Mouse (Mus musculus): ENCODE results near the gene Herc1. TPM values are rescaled to one million over a fixed set of nuclear protein-coding genes. Genes with fewer than 3 reads are reported as not detected.
A peak's percentile ranks its signal among the peaks of the same experiment; 100 is the strongest.

Herc1 gene
- 12.6 and 12.8 TPM in 2 replicates for polyA plus RNA-seq (2015; fragmentation: Nextera tagmentation; extraction: Ambion mirVana)

- TF ChIP-seq CTCF (IDR thresholded peaks at IDR 0.05; ENCODE audit: low read depth) = no peak
- H3K4me2 ChIP-seq (ENCODE audit: low read length) = peak within 1 kb of the TSS; percentile 77
- H3K36me3 ChIP-seq (ENCODE audit: insufficient read depth, low read length) = no peaks in the 10 kb centered on the region
- H3K27ac ChIP-seq = peak within 1 kb of the TSS; percentile 96
- peak within 1 kb of the TSS; percentile 71 for H3K4me3 ChIP-seq (replicated peaks; ENCODE audit: low read depth, low read length)
- H3K9me3 ChIP-seq (replicated peaks; ENCODE audit: low read length) = no peaks in the 10 kb centered on the region
- peak; percentile 87 for ATAC-seq (replicated peaks; ENCODE audit: low FRiP score, low read depth)
- DNase-seq (ENCODE audit: low spot score) = peak; percentile 98
- H3K27me3 ChIP-seq (ENCODE audit: insufficient read depth, low read length) = no peaks in the 10 kb centered on the region
- peak within 1 kb of the TSS; percentile 94 for H3K9ac ChIP-seq (ENCODE audit: low read depth, low read length)
- H3K4me1 ChIP-seq (replicated peaks; ENCODE audit: insufficient read depth, low read length) = no peaks in the 10 kb centered on the region
- WGBS = 0% methylated on average over 84 of the region's 85 CpGs
These were observed at the start of gene Herc1 for GRCm38 (mm10) chr9:66349860-66350787. Herc1 (plus strand) TSS chr9:66350450.

- DNase-seq (ENCODE audit: low spot score) (no peak), ATAC-seq (replicated peaks; ENCODE audit: low FRiP score, low read depth) (no peak)
- TF ChIP-seq CTCF (IDR thresholded peaks at IDR 0.05; ENCODE audit: low read depth) = no peak
- Histone ChIP-seq H3K27ac (no peak overlapping the region), H3K9ac (ENCODE audit: low read depth, low read length) (no peak overlapping the region), H3K4me2 (ENCODE audit: low read length) (peak overlapping the region; percentile 46; the same call in 1 of the 2 replicates), H3K9me3 (replicated peaks; ENCODE audit: low read length) (no peaks in the 10 kb centered on the region), H3K36me3 (ENCODE audit: insufficient read depth, low read length) (no peaks in the 10 kb centered on the region), H3K4me1 (replicated peaks; ENCODE audit: insufficient read depth, low read length) (no peaks in the 10 kb centered on the region), H3K4me3 (replicated peaks; ENCODE audit: low read depth, low read length) (peak overlapping the region; percentile 13; the same call in 1 of the 2 replicates), H3K27me3 (ENCODE audit: insufficient read depth, low read length) (no peaks in the 10 kb centered on the region)
- 89% methylated on average over 3 of the region's 3 CpGs for WGBS
These were observed 45.7 kb upstream of the Herc1 start for GRCm38 (mm10) chr9:66304320-66305090.

- Histone ChIP-seq H3K27me3 (ENCODE audit: insufficient read depth, low read length) (no peaks in the 10 kb centered on the region), H3K9me3 (replicated peaks; ENCODE audit: low read length) (no peaks in the 10 kb centered on the region), H3K36me3 (ENCODE audit: insufficient read depth, low read length) (no peaks in the 10 kb centered on the region), H3K9ac (ENCODE audit: low read depth, low read length) (no peak overlapping the region), H3K27ac (no peak overlapping the region), H3K4me3 (replicated peaks; ENCODE audit: low read depth, low read length) (peak overlapping the region; percentile 13), H3K4me1 (replicated peaks; ENCODE audit: insufficient read depth, low read length) (no peaks in the 10 kb centered on the region), H3K4me2 (ENCODE audit: low read length) (peak overlapping the region; percentile 46)
- DNase-seq (ENCODE audit: low spot score) (no peak), ATAC-seq (replicated peaks; ENCODE audit: low FRiP score, low read depth) (no peak)
- no peak for TF ChIP-seq CTCF (IDR thresholded peaks at IDR 0.05; ENCODE audit: low read depth)
- WGBS = 43% methylated on average over 25 of the region's 25 CpGs
These were observed 44.8 kb upstream of the Herc1 start for GRCm38 (mm10) chr9:66305121-66306112.

GRCm38 (mm10) chr9:66306414-66306813, 43.8 kb upstream of the Herc1 start:
- Histone ChIP-seq H3K9me3 (replicated peaks; ENCODE audit: low read length) (no peaks in the 10 kb centered on the region), H3K27ac (no peak overlapping the region), H3K4me2 (ENCODE audit: low read length) (no peak overlapping the region), H3K4me1 (replicated peaks; ENCODE audit: insufficient read depth, low read length) (no peaks in the 10 kb centered on the region), H3K9ac (ENCODE audit: low read depth, low read length) (no peak overlapping the region), H3K36me3 (ENCODE audit: insufficient read depth, low read length) (no peaks in the 10 kb centered on the region), H3K4me3 (replicated peaks; ENCODE audit: low read depth, low read length) (no peak overlapping the region), H3K27me3 (ENCODE audit: insufficient read depth, low read length) (no peaks in the 10 kb centered on the region)
- WGBS = 76% methylated on average over 3 of the region's 3 CpGs
- ATAC-seq (replicated peaks; ENCODE audit: low FRiP score, low read depth) = no peak
- DNase-seq (ENCODE audit: low spot score) = no peak
- TF ChIP-seq CTCF (IDR thresholded peaks at IDR 0.05; ENCODE audit: low read depth) = no peak

DNA sequence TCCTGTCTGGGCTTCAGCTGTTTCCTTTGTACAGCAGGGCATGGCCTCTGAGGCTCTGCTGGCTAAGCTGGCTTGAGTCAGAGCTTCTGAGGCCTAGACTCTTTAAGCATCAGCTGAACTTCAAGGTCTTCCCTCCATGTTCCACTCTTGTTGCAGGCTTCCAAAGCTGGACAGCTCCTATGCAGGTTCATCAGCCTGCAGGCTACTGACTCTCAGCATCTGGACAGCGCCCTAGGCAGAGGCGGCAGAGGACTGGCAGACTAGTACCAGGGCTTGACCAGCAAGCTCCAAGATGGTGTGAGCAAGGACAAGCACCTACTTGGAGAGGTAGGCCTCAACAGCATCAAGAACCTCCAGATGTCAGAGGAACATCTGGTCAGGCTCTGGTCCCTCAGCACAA, 42.9 kb upstream of the Herc1 start:
- TF ChIP-seq CTCF (IDR thresholded peaks at IDR 0.05; ENCODE audit: low read depth) = peak; percentile 13; the same call in 1 of the 2 replicates
- no peaks in the 10 kb centered on the region for H3K9me3 ChIP-seq (replicated peaks; ENCODE audit: low read length)
- 0 out of 2 replicates have a peak, but pooled peaks have one; percentile 46 for ATAC-seq (replicated peaks; ENCODE audit: low FRiP score, low read depth)
- no peak overlapping the region for H3K4me3 ChIP-seq (replicated peaks; ENCODE audit: low read depth, low read length)
- H3K27ac ChIP-seq = no peak overlapping the region
- no peaks in the 10 kb centered on the region for H3K36me3 ChIP-seq (ENCODE audit: insufficient read depth, low read length)
- peak; percentile 94 for DNase-seq (ENCODE audit: low spot score)
- no peak overlapping the region for H3K9ac ChIP-seq (ENCODE audit: low read depth, low read length)
- no peaks in the 10 kb centered on the region for H3K4me1 ChIP-seq (replicated peaks; ENCODE audit: insufficient read depth, low read length)
- no peaks in the 10 kb centered on the region for H3K27me3 ChIP-seq (ENCODE audit: insufficient read depth, low read length)
- WGBS = 20% methylated on average over 2 of the region's 2 CpGs
- H3K4me2 ChIP-seq (ENCODE audit: low read length) = no peak overlapping the region

All from kidney, postnatal 0 days (tissue).